Mouse (Mus musculus) kidney, adult 10 weeks (tissue): Measurements from ENCODE around the gene Kmt5a. TPM values are rescaled to one million over a fixed set of nuclear protein-coding genes. Genes with fewer than 3 reads are reported as not detected.

Source experiments
- polyA plus RNA-seq: library from polyadenylated mRNA; stranded (reverse); fragments of 350-450 nt; fragmentation: Illumina TruSeq; extraction: RNeasy Lipid Tissue Mini Kit (QIAGEN cat#74804); gene quantifications from one replicate; pipeline ENCODE4 v1.2.3, GENCODE M21; 2014; ENCODE audit warnings: low read depth, low replicate concordance

Kmt5a gene
- 73.8 TPM for polyA plus RNA-seq

GRCm38 (mm10) chr5:124439447-124440093, at the start of gene Kmt5a:
Kmt5a (plus strand) TSS chr5:124439930.

GRCm38 (mm10) chr5:124425412-124426259, 14.1 kb upstream of the Kmt5a start, which contains the start of gene Sbno1:
Sbno1 (minus strand) TSS chr5:124426001.

GRCm38 (mm10) chr5:124482966-124483654, 43.4 kb downstream of the Kmt5a start, which contains the start of gene Snrnp35:
Snrnp35 (plus strand) TSS chr5:124483134.

Other genes starting within 250 kb of the Kmt5a start
- gene Pitpnm2, start 190.2 kb upstream of the Kmt5a start, polyA plus RNA-seq, result 2.1 TPM
- 6.2 TPM for gene Mphosph9, start 112.0 kb upstream of the Kmt5a start, polyA plus RNA-seq
- 18.2 TPM for gene 2810006K23Rik, start 111.8 kb upstream of the Kmt5a start, polyA plus RNA-seq
- gene Cdk2ap1, start 76.8 kb upstream of the Kmt5a start, polyA plus RNA-seq, result 84.9 TPM
- 78.2 TPM for gene Sbno1, start 13.9 kb upstream of the Kmt5a start, polyA plus RNA-seq
- 4.8 TPM for gene Rilpl2, start 38.4 kb downstream of the Kmt5a start, polyA plus RNA-seq
- gene Snrnp35, start 43.2 kb downstream of the Kmt5a start, polyA plus RNA-seq, result 0.69 TPM
- 6.8 TPM for gene Rilpl1, start 91.5 kb downstream of the Kmt5a start, polyA plus RNA-seq
- 1,292 TPM for gene Tmed2, start 100.8 kb downstream of the Kmt5a start, polyA plus RNA-seq
- gene Ddx55, start 112.9 kb downstream of the Kmt5a start, polyA plus RNA-seq, result 5.9 TPM
- gene Eif2b1, start 139.2 kb downstream of the Kmt5a start, polyA plus RNA-seq, result 33.2 TPM
- 6.4 TPM for gene Gtf2h3, start 139.2 kb downstream of the Kmt5a start, polyA plus RNA-seq
- gene Atp6v0a2, start 188.6 kb downstream of the Kmt5a start, polyA plus RNA-seq, result 28.4 TPM